Mouse (Mus musculus) layer of hippocampus, postnatal 14 days (tissue): ENCODE measurements around the gene Mbd6. TPM values are rescaled to one million over a fixed set of nuclear protein-coding genes. Genes with fewer than 3 reads are reported as not detected.

ENCODE experiments used
- DNase-seq, 2 experiments: peaks; one replicate each; pipeline ENCODE4 v3.0.0; 2021 to 2022; ENCODE audit warnings: low spot score in 2 of 2, mixed read lengths in 1 of 2
- total RNA-seq, 2 experiments: library from RNA; stranded (reverse); gene quantifications; 2 replicates each; pipeline ENCODE4 v1.2.3; 2021

Gene Mbd6
- total RNA-seq, 2 experiments from 2014 or later = 46.0 to 53.3 TPM

DNA sequence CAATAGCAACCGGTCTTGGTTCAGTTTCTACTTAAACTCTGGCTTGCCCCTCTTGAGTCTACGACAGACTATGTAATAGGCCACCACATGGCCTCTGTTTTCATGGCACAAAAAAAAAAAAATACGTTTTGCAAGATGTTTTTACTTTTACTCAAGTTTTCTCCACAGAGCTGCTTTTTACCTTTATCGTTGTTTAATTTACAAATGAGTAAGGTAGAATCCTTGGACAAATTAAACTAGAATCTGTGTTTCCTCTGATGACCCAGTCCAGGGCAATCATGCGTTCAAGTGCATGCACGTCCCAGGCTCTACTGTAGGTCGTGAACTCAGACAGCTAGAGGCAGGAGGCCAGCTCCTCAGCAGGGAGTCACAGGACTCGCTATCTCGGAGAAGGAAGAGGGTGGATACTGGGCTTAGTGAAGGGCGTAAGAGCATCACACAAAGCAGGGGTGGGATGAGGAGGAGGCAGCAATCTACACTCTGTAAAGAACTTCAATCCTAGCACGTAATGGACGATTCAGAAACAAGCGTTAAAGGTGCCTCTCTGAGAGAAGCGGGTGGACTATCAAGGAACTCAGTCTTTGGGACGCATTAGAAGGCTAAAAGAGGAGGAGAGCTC is 864 bp upstream of the Mbd6 start:
- DNase-seq = peak in 1 of 2 experiments; percentile 47

DNA sequence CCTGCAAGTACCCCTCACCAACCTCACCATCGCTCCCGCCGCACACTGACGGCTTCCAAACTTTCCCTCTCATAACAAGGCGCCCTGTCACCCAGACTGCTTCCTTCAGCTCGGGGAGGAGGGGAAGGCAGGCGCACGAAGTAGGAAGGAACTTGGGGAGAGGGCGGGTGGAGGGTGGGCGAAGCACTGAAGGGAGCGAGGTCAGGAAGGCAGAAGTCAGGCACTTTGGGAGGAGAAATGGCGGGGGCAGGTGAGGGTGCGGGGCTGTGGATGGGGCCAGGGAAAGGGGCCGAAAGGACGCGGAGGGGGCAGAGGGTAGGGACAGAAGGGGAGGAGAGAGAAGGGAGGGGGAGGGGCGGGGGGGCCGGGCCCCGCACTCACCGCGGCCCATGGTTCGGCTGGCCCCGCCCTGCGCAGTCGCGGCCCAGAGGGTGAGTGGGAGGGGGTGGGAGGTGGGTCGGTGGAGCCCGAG is 454 bp downstream of the Mbd6 start:
- peak in 1 of 2 experiments; percentile 53 for DNase-seq

DNA sequence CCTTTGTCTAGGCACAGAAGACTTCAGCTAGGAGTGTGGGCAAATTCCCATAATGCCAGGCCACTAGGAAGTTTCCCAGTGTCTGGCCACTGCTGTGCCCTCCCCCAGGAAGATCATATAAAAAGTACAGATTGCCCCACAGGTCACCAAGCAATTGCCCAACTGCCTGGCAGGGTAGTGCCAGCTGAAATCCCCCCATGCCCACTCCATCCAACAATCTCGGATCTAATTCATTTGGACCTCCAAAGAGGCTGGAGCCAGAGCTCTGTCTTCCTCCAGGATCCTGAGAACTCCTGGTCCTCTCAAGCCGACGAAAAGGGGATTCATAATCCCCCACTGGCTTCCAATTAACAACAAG is 903 bp downstream of the Mbd6 start:
- no peak for DNase-seq

DNA sequence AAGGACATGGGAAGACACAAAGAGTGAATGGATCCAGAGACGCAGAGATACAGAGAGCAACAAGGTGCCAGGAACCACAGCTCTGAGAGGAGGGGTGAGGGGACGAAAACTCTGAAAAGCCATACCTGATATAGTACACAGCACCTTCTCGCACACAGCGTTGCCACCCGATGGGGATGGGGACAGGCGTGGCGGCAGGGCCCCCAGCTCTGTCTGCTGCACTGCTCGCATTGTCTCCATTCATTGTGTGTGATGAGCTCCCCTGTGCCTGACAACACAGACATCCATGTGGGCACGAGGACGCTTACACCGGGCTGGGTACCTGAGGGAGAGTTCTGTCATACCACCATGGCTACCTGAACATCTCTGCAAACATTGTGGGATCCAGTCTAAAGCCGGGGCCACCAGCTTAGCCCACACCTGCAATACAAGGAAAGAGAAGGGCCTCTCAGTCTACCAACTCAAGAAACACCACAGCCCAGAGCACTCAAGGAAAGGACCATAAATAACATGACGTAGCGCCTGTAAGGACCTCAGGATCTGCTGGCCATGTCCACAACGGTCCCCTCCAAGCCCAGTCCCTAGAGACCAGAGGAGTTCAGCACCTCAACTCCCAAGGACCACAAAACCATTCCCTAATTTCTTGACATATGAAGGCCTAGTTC is 1.4 kb downstream of the Mbd6 start:
- no peak for DNase-seq

DNA sequence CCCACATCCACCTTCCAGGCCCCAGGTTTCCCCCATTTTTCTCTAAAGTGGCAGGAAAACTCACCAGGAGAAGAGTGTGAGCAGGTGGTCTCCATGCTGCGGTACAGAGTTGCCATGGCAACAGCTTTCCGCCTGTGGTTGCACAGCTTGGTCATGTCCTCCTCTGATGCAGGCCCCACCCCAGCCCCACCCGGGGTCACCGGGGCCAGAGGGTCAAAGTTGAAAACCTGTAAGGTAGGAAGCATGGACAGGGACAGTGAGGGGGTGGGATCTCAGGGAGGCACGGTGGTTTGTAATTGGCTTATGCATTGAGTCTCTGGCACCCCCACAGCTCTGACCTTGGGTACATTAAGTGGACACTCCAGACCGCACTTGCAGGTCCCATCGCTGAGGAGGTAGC is 2.1 kb downstream of the Mbd6 start:
- DNase-seq = no peak

DNA sequence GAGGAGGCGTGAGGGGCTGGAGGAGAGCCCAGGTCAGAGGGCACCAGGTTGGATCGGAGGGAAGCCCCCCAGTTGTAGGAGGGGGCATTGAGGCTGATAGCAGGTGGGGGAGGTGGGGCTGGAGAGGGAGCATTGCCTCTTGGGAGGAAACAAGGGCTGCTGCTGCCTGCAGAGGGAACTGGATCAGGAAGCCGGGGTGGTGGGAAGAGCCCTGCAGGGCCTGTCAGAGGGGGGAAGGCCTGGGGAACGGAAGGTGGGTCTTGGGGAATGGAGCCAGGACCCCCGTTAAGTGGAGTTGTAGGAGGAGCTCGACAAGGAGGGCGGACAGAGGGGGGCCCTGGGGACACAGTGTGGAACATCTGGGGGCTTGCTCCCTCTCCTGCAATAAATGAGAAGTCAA is 2.6 kb downstream of the Mbd6 start:
- DNase-seq = no peak

DNA sequence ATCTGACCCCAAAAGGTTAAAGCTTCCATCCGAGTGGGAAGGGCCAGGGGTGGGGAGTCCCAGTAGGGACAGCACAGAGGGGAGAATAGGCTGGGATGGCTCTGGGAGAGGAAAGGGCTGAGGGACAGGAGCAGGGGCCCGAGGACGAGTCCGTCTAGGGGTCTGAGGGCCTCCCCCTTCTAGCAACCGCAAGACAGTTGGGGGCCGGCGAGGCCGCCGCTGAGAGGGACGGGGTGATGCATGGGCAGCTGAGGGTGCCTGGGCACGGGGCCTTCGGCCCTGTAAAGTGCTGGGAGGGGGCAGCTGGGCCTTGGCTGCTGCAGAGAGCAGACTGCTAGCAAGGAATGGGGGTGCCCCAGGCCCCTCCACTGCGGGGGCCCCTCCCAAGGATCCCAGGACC is 3.2 kb downstream of the Mbd6 start:
- no peak for DNase-seq

DNA sequence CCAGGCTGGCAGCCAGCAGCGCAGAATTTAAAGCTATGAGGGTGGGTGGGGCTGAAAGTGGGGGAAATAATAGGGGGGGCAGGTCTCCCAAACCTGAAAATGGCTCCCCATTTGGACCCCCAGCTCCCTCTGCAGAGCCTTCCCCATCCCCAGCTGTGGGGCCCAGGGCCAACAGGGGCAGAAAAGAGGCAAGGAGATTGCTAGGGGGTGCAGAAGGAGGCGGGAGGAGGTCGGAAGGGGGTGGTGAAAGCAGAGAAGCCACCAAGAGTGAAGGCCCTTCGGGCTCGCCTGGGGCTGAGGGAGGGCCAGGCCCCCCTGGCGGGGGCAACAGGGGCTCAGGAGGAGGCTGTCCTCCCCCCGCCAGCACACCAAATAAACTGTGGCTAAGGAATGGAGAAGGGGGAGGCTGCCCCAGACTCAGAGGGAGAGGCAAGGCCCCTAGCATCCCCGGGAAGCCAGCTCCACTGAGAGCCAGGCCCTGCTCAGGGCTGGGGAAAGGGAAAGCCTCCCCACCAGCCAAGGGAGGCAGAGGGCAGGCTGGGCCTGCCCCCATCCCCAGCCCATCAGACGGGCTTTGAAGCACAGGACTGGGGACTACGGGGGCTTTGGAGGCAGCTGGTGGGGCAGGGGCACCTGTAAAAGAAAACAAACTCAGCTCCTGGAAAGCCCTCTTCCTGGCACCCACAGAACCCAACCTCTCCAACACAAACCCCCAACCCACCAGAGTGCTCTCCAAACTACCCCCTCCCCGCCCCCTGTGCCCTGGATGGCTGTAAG is 3.9 kb downstream of the Mbd6 start:
- no peak for DNase-seq

DNA sequence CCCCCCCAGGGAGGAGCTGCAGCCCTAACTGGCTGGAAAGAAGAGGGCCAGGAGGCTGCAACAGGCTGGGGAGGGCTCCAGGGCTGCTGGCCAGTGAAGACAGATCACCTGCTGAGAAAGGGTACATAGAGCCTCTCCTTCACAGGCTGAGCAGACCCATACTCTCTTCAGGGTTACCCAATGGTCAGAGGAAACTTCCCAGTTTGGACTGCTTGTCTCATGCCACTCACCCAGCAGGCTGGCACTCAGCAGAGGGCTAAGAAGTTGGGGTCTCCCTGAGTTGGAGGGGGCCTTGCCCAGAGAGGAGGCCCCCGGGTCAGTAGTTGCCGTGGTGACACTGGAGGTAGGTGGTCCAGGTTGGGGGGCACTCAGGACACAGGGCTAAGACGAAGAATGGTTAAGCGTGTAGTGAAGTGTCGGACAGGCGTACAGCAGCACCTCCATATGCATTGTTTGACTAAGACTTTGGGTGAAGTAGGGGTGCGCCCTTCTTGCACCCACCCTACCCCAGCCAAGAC is 4.7 kb downstream of the Mbd6 start:
- no peak for DNase-seq

DNA sequence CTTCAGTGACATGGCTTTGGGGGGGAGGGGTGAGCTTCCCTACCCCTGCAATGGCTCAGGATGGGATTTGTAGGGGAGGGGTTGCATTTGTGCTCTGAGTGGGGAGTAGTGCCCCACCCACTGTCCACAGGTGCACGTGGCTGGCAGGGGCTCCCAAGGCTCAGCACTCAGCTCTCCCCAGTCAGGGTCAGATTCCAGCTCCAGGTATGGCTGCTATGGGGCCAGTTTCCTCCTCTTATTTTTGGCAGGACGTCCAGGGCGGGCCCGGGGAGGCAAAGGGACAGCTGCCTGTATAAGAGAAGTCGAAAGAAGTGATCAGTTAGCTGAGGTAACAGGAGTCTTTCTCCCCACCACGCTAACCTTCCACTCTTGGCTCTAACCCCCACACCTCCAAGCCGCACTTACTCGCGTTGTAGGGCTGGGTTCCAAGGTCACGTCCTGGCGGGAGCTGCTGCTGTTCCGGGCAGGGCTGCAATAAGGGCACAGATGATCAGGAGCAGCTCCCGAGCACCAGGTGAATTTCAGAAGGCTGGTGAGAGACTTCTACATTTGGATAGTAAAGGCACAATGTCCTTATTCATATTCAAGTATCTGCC is 6.1 kb downstream of the Mbd6 start:
- no peak for DNase-seq

DNA sequence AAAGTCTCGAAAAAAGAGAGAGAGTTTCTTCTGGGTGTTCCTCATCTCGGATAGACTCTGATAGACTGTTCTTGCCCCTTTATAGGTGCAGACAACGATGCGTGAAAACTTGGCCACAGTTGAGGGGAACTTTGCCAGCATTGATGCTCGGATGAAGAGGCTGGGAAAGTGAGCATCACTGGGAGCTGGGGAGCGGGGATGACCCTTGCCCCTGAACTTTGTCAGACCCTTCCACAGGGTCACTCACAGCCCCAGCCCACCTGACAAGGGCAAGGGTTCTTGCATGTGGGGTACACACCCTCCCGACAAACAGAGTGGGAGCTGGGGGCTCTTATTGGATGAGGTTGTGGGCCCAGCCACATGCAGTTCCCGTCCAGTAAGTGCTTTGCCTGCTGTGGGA is 7.5 kb downstream of the Mbd6 start:
- DNase-seq = no peak

DNA sequence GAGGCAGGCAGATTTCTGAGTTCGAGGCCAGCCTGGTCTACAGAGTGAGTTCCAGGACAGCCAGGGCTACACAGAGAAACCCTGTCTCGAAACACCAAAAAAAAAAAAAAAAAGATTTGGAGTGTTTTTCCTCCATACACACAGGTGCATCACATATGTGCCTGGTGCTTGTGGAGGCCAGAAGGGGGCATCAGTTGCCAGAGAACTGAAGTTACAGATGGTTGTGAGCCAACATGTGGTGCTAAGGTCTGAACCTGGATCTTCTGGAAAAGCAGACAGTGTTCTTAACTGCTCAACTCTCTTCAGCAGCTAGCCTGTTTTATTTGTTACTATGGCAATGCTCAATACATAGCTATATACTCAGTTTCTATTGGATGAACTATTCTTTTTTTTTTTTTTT is 9.1 kb downstream of the Mbd6 start:
- no peak for DNase-seq

DNA sequence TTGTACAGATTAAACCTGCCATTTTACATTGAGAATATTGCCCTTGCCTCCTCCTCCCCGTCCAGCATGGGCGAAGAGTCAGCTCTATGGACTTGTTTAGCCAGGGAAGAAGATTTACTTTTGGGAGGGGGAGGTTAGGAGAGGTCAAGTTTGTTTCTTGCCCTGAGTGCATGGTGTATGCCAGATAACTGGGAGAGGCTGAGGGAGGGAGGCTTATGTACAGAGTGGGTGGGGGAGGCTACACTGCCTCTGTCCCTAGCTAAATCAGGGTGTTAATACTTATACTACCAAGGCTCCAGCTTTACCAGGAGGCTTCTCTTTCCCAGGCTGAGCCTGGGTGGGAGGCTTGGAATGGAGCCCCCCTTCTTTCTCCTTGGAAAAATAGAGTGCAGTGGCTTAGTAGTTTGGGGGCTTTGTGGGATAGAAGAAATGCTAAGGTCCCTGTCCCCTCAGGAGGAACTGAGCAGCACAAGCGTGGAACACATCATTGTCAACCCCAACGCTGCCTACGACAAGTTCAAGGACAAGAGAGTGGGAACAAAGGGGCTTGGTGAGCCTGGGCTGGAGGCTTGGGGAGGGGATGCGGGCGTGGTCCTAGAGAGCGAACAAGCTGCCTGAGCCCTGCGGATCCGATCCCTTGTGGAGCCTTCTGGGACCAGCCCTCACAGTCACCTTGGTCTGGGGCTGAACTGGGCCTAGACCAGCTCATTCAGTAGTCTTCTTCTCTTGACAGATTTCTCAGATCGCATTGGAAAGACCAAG is 14.4 kb downstream of the Mbd6 start:
- DNase-seq = no peak

DNA sequence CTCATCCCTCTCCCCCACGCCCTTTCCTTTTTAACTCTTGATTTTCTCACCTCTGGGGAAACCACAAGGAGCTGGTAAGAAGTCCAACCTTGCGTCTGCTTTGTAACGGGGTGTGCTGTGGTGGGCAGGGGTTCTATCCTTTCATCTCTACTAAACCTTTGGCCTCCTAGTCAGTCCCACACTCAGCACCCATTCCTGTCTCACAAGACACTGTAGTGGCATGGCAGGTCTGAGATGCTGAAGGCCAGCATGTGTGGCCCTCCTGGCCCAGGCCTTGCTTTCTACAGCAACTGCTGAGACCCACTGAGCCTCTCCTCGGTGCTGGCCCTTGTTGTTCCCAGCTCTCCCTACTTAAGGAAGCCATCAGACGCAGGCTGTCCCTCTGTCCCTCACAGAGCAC is 16.4 kb downstream of the Mbd6 start:
- DNase-seq = no peak

DNA sequence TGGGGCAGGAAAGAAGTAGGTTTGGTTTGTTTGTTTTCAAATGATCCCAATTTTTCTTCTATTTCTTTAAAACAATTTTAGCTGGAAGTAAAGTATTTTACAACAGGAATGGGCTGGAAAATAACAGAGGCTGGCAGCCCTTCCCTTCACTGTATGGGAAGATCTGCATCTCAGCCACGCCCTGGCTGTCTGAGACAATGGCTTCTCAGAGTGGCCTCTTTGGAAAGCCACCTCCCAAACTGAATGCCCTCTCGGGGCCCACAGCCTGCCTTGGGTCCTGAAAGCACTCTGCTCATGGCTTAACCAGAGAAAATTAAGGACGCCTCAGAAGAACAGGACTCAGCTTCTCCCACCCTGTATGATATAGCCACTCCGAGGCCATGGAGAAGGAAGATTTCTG is 18.9 kb downstream of the Mbd6 start:
- DNase-seq = no peak

DNA sequence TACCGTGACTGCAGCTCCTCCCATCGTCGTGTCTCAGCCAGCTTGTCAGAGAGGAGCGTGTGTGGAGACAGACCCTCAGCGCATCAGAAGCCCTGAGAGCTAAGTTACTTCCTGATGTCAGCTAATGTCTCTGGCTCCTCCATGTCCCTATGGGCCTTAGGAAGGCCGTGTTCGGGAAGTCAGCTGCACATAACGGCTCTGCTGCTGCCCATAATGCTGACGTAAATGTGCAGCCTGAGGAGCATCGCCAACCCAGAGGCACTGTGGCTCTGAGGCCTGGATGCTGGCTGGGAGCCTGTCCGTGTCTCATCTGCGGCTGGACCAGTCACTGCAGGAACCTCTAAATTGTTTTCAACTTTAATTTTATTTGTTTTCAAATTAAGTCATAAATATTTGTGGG is 19.8 kb downstream of the Mbd6 start:
- no peak for DNase-seq

DNA sequence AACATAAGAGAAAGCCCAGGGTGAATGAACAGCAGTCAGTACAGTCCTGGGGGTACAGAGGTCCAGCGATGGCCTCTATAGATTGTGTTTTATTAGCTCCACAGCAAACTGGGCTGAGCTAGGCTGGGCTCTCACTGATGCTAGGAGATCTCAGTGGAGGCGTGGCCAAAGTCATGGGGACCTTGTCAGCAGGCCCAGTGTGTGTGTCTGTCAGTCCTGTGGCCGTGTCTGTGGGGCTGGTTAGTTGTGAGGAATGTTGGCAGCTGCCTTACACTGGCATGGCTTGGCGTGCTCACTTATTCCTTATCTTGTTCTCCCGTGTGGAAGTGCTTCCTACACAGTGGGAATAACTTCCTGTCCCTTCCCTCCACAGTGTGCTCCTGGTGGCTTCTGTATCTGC is 20.4 kb downstream of the Mbd6 start:
- DNase-seq = no peak

DNA sequence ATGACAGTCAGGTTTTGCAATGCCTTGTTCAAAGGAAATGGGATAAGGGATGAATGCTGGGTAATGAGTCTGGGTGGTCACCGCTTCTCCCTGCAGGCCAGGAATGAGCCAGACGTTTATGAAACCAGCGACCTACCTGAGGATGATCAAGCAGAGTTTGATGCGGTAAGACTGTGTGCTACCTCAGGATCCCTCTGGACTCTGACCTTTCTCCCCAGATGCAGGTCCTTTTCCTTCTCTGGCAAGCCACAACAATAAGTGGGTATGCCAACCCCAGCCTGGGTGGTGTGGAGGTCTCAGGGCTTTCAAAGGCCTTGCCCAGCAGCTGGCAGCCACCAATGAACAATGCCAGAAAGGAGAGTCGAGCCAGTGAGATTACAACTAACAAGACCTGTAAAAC is 21.5 kb downstream of the Mbd6 start:
- DNase-seq = no peak

DNA sequence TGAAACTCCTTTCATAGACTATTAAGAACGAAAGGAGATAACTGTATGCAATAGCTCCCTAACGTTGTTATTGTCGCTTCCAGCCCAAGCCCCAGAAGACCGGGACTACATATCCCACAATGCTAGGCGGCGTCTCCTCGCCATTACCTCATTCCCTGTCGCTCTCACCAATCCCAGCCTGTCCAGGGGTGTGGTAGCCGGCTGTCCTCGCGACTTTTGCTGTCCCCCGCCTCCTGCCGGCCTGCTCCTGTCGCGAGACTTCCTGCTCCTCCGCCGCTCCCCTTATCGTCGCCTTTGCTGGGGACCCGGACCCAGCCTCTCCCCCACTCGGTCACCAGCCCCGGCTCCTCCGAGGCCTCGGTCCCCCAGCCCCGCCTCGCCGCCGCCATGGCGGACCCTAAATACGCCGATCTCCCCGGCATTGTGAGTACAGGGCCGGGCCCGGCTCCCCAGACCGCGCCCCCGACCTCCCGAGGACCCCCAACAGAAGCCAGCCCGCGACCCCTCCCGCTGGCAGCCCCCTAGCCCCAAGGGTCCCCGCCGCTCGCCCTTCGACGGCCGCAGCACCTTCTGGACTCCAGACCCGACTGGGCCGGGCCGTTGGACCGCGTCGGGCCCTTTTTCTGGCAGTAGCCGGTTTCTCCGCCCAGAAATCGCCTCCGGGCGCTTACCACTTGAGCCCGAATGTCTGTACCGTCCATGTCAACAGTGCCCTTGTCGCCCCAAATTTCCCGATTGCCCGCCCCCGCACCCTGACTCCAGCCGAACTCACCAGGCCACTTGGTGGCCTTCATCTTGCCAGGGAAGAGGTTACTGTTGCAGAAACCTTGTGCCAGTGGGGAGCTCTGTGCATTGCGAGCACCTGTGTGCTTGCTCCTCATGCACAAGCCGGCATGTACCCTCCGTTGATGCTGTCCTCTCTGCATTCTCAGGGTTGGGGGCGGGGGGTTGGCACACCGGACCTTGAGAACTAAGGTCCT is 22.4 kb downstream of the Mbd6 start, which contains the start of gene Dctn2:
Dctn2 (plus strand) TSS at position 257 of the 980 bp plus-strand sequence.
- DNase-seq = peak; percentile 90 to 96

DNA sequence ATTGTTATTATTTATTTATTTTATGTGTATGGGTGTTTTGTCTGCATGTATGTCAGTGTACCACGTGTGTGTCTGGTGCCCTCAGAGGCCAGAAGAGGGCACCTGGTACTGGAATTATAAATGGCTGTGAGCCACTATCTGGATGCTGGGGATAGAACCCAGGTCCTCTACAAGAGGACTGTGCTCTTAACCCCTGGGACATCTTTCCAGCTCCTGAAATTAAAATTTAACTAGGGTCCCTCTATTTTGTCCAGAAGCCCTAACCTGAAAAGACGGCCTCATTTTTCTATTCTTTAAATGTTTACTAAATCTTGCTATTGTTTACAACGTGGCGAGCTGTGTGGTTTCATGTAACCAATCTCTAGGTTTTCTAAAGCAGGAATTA is 23.1 kb downstream of the Mbd6 start:
- no peak for DNase-seq
